Mouse (Mus musculus): ENCODE results near the gene Traf6.

- no peak for TF ChIP-seq ZNF384 (IDR thresholded peaks at IDR 0.05; ENCODE audit: low read depth, low read length)
- no peak for TF ChIP-seq ZC3H11A (IDR thresholded peaks at IDR 0.05; ENCODE audit: borderline replicate concordance, low read depth, low read length)
- no peak for TF ChIP-seq CHD2 (IDR thresholded peaks at IDR 0.05; ENCODE audit: low read depth, low read length)
Measured at GRCm38 (mm10) chr2:101715650-101716323, 37.6 kb downstream of the Traf6 start.

Measured in ES-E14 (cell line).